Mouse (Mus musculus) small intestine, adult 2 months (tissue): ENCODE measurements around the gene Hivep3.

Experiments used
- CTCF ChIP-seq: fragments of 200-500 bp; IDR thresholded peaks from 2 replicates; pipeline ENCODE4 v1.5.1; 2012; ENCODE audit warnings: low read depth, mild to moderate bottlenecking, control low read depth, inconsistent platforms, low read length, moderate library complexity, mixed read lengths; ENCODE audit not compliant: insufficient replicate concordance, insufficient read length; ENCODE audit errors: extremely low read depth
- POLR2A ChIP-seq: fragments of 200-500 bp; IDR thresholded peaks from 2 replicates; pipeline ENCODE4 v1.6.1; 2012; ENCODE audit warnings: low read depth, mild to moderate bottlenecking, control low read depth, inconsistent platforms, low read length, moderate library complexity

DNA sequence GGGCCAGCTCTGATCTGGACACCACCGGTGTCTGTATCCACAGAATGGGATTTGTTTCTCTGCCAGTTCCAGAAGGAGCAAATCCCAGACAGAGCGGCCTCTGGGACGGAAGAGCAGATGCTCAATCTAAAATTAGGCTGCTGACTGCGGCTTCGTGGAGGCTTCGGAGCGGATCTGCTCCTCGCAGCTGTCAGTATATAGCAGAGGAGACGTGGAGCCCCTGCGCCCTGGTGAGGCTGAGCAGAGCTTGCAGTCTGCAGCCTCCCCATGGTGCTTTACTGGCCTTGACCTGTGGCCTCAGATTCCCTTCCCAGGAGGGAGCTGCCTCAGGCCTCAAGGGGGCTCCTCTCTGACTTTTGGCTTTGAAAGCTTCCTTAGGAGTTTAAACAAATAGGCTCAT lies 290.5 kb downstream of the Hivep3 start:
- TF ChIP-seq CTCF (no peak), POLR2A (no peak)
